Mouse (Mus musculus): Measurements from ENCODE around the gene Tfpt. TPM values are rescaled to one million over a fixed set of nuclear protein-coding genes. Genes with fewer than 3 reads are reported as not detected.
A peak's percentile ranks its signal among the peaks of the same experiment; 100 is the strongest.

Gene Tfpt
- total RNA-seq, 2 experiments from 2014 or later = 16.8 to 34.4 TPM

- peak; percentile 96 for ATAC-seq (replicated peaks; ENCODE audit: poor library complexity)
Observed at GRCm38 (mm10) chr7:3617242-3617995, 12.3 kb downstream of the Tfpt start, which contains the start of gene Ndufa3. TSS of gene Ndufa3 (plus strand) at chr7:3617373.

DNA sequence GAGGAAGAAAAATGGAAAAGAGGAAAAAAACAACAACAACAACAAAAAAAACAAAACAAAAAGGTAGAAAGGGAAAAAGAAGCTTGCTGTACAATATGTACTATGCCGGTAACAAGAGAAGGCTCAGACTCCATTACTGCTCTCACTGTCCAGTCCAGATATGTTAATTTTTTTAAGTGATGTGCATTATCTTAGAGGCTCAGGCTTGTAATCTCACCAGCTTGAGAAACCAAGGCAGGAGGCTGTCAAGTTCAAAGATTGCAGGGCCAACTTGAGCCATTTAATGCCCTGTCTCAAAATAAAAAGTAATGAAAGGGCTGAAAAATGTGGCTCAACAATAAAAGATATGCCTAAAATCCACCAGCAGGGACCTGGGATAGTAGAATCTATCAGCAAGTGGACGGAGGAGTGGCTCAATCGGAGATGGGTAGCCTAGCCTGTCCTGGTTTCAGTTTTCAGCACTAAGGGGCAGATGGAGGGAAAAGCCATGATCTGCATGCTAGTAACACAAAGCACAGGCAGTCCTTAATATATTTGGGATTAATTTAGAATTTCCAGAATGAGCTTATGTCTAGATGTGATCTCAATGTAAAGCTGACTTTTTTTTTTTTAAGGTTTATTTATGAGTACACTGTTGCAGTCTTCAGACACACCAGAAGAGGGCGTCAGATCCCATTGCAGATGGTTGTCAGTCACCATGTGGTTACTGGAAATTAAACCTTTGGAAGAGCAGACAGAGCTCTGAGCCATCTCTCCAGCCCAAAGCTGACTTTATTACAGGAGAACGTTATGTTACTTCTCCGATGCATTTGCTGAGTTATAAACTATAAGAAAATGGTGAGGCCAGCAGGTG lies 13.1 kb downstream of the Tfpt start:
- peak; percentile 26 for ATAC-seq (replicated peaks; ENCODE audit: poor library complexity)

DNA sequence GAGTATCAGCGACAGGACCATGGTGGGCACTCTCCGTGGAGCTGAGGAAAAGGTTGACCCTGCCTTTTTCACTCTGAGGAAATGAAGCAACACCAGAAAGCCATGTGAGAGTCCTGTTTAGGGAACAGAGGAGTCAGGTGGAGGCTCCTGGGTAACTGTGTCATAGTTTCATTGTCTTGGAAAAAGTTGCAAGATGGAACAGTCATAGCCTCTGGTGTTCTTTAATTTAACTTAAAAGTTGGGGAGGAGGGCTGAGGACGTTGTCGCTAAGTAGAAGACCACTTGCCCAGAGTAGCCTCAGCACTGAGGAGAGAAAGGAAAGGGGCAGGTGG lies 13.7 kb downstream of the Tfpt start, which contains the start of gene Oscar:
Gene Oscar, minus strand, starts transcription at position 101 of the 332 bp plus-strand sequence.
- no peak for ATAC-seq (replicated peaks; ENCODE audit: poor library complexity)

DNA sequence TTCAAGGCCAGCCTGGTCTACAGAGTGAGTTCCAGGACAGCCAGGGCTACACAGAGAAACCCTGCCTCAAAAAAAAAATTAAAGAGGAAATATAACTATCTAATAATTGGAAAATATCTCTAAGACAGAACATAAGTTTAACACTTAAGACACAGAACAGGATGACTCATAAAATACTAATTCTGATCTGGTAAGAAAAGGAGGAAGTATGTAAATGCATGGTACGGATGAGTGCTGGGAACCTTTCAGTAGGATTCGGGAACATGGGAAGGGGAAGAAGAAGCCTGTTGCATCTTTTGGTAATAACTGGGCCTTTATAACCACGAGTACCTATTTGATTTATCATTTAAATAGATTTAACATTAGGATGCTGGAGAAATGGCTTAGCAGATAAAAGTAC lies 15.7 kb downstream of the Tfpt start:
- no peak for ATAC-seq (replicated peaks; ENCODE audit: poor library complexity)

- ATAC-seq (replicated peaks; ENCODE audit: poor library complexity) = no peak
Observed at GRCm38 (mm10) chr7:3611006-3611405, 18.7 kb downstream of the Tfpt start.

DNA sequence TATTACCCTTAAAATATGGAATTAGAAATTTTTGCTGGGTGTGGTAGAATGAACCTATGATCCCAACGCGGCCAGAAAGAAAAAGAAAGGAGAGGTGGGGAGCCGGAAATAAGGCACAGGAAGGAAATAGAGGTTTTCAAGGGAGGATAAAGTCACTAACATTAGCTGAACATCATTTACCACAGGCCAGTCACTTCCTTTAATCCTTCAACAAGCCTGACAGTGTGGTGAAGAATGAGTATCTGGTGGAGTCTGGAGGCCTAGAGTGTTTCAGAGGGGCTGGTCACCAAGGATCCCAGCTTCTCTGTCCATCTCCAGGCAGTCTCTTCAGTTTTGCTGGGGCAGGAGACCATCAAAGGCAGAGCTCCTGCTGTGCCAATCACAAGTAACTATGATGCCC lies 19.3 kb downstream of the Tfpt start:
- peak; percentile 47; the same call in 1 of the 2 replicates for ATAC-seq (replicated peaks; ENCODE audit: poor library complexity)

- ATAC-seq (replicated peaks; ENCODE audit: poor library complexity) = no peak
Observed at GRCm38 (mm10) chr7:3609082-3609481, 20.6 kb downstream of the Tfpt start.

DNA sequence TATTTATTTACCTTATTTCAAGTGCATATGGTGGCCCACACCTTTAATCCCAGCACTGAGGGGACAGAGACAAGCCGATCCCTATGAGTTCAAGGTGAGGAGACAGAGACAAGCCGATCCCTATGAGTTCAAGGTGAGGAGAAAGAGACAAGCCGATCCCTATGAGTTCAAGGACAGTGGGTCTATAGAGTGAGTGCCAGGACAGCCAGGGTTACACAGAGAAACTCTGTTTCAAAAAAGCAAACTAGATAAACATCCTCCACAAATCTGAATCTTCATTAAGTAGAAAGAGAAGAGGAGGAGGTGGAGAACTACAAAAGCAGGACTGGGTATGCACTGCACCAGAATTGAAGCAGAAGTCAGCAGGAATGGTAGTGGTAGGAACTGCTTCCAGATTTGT lies 21.1 kb downstream of the Tfpt start:
- ATAC-seq (replicated peaks; ENCODE audit: poor library complexity) = no peak

GRCm38 (mm10) chr7:3607391-3607790 lies 22.3 kb downstream of the Tfpt start:
- ATAC-seq (replicated peaks; ENCODE audit: poor library complexity) = no peak

GRCm38 (mm10) chr7:3606798-3607197 lies 22.9 kb downstream of the Tfpt start:
- peak; percentile 94 for ATAC-seq (replicated peaks; ENCODE audit: poor library complexity)

DNA sequence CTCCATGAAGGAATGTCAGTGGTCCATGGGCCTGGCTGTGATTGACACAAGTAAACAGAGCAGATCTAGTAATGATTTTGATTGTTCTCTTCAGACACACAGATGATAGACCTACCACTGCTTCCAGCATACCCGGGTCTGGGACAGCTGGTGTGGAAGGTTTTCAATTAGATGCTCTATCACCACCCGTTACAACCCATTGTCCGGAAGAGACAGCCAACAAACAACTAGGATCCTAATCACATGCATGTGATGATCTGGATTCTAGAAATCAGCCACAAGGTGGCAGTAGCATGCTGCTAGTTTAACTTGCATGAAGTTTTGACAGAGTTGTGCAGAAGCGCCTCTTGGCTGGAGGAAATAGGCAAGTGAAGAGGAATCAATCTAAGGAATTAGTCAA lies 28.6 kb downstream of the Tfpt start:
- ATAC-seq (replicated peaks; ENCODE audit: poor library complexity) = peak; percentile 94

- peak; percentile 66 for ATAC-seq (replicated peaks; ENCODE audit: poor library complexity)
Observed at GRCm38 (mm10) chr7:3597755-3598154, 32.0 kb downstream of the Tfpt start.

- ATAC-seq (replicated peaks; ENCODE audit: poor library complexity) = peak; percentile 72
Observed at GRCm38 (mm10) chr7:3595146-3595545, 34.6 kb downstream of the Tfpt start.

- ATAC-seq (replicated peaks; ENCODE audit: poor library complexity) = peak; percentile 57
Observed at GRCm38 (mm10) chr7:3594686-3595085, 35.0 kb downstream of the Tfpt start.

- no peak for ATAC-seq (replicated peaks; ENCODE audit: poor library complexity)
Observed at GRCm38 (mm10) chr7:3593855-3594254, 35.9 kb downstream of the Tfpt start.

GRCm38 (mm10) chr7:3591534-3591933 lies 38.2 kb downstream of the Tfpt start:
- ATAC-seq (replicated peaks; ENCODE audit: poor library complexity) = no peak

DNA sequence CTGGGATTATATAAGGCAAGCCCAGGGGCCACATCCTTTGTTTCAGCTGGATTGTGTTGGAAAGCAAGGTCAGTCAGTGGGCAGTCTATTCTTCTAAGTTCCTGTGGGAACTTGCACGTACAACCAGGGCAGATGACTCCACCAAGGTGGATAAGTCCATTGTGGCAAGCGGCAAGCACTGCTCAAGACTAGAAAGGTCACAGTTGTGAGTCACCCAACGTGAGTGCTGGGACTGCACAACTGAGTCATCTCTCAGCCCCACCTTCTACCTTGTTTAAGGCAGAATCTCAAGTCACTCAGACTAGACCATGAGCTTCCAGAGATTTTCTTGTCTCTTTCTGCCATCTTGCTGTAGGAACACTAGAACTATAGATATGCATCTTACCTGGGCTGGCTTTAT lies 39.2 kb downstream of the Tfpt start:
- no peak for ATAC-seq (replicated peaks; ENCODE audit: poor library complexity)

- ATAC-seq (replicated peaks; ENCODE audit: poor library complexity) = no peak
Observed at GRCm38 (mm10) chr7:3587292-3587691, 42.4 kb downstream of the Tfpt start.

GRCm38 (mm10) chr7:3586255-3586654 lies 43.5 kb downstream of the Tfpt start:
- ATAC-seq (replicated peaks; ENCODE audit: poor library complexity) = no peak

- peak; percentile 60 for ATAC-seq (replicated peaks; ENCODE audit: poor library complexity)
Observed at GRCm38 (mm10) chr7:3585763-3586162, 44.0 kb downstream of the Tfpt start.

DNA sequence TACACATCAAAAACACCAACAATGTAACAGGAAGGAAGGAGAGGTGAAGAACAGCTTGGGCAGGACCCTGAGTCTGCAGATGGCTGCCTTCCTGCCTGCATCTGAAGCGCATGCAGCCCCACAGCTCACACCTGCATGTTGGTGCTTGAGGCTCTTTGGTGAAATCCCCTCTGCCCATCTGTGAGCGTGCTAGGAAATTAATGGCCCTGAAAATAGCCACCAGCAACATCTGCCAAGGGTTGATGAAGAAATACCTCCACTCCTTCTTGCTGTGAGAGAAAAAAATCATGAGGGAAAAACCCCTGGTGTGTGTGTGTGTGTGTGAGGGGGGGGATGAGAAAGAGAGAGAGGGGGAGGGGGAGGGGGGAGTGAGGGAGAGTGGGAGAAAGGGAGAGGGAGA lies 49.7 kb downstream of the Tfpt start:
- no peak for ATAC-seq (replicated peaks; ENCODE audit: poor library complexity)

DNA sequence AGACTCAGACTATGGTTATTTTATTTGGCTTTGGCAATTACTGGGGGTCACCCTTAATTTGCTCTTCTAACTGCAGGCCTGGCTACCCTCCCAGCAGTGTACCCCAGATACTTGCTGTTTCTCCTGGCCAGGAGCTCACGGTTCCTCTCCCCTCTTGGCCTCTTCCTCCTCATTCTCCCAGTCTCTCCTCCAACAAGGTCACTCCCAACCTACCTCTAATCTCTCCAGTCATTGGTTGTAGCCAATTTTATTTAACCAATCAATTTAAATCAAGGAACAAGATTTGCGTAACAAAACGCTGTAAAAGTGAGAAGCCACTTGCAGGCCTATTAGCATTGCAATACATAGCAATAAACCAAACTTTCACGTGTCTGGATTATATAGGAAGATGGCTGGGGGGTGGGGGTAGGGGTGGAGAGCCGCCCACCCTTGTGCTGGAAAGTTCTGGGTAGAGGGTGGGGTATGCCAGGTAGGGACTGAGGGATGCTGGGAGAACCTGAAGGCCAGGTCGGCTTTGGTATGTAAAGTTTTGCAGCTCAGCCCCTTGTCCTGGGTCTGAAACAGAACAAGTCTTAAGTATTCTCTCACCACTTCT lies 50.7 kb downstream of the Tfpt start:
- no peak for ATAC-seq (replicated peaks; ENCODE audit: poor library complexity)

Data from megakaryocyte progenitor cell, adult 5-6 weeks (primary cell).